Mouse (Mus musculus): Measurements from ENCODE around the gene Imp4.

DNA sequence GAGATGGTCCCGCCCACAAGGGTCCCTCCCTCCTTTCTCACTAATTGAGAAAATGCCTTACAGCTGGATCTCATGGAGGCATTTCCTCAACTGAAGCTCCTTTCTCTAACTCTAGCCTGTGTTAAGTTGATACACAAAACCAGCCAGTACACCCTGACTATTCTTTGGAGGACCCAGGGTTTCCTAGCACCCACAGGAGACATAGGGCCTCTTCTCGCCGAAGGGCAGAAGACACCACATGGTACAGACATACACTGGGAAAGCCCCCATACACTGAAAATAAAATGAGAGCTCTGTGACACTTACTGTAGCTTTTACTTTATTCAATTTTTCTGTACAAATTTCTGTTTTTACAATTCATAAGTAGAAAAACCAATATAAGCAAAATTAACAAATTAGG lies 3.3 kb upstream of the Imp4 start:
- no peak for TF ChIP-seq FLI1 (IDR thresholded peaks at IDR 0.05; ENCODE audit: low read length)
- no peak for TF ChIP-seq GATA1 (IDR thresholded peaks at IDR 0.05; ENCODE audit: borderline replicate concordance, low read length)
